Mouse (Mus musculus): ENCODE measurements around the gene Arhgap10.

The Arhgap10 gene

DNA sequence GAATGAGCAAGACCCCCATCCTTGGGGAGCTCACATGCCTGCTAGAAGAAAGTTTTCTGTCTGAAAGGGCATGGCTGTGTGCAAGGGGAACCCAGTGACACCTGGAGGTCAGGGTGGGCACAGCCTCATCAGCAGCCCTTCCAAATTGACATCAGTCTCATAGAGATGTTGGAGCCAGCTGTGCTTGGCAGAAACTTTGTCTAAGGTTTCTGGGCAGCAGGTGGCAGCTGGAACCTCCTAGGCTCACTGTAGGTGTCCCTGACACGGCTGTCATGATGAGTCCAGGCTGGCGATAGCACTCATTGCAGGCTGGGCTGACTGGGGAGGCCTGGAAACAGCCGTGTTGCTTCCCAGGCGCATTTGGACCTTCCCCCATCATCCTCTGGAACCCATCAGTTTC lies 294.6 kb downstream of the Arhgap10 start:
- DNase-seq (ENCODE audit: low spot score in 2 of 2), result no peak

DNA sequence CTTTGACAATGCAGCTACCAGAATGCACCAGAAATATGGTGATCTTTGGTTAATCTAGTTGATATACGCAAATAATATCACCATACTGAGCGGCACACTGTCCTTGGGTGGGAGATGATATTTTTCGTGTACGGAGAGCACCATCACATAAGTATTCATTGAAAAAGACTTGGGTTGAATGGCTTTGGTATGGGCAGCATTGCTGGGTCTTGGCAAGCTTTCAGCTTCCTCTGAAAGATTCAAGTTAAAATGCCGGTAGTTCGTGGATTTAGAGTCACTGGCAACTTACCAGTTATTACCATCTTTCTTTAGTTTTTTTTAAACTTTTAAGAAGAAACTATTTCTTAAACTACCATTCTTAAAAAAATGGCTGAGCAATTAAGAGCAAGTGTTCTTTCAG lies 302.6 kb downstream of the Arhgap10 start:
- DNase-seq (ENCODE audit: low spot score in 2 of 2), result no peak

DNA sequence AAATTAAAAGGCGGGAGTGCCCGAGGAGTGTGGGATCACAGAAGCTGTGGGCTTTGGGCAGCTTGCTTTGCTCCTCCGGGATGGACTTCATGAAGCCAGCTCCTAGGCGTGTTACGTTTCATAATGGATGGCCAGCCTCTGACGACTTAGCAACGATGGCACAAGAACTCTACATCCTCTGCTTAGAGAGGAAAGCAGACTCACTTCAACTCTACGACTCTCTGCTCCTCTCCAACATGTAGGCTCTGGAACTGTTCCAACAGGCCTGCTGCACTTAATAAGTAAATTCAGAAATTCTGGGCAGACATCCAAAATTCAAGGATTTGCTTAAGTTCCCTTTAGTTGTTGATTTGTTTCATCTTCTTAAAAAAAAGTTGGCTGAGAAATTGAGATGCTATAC lies 303.1 kb downstream of the Arhgap10 start:
- DNase-seq (ENCODE audit: low spot score in 2 of 2), result no peak

DNA sequence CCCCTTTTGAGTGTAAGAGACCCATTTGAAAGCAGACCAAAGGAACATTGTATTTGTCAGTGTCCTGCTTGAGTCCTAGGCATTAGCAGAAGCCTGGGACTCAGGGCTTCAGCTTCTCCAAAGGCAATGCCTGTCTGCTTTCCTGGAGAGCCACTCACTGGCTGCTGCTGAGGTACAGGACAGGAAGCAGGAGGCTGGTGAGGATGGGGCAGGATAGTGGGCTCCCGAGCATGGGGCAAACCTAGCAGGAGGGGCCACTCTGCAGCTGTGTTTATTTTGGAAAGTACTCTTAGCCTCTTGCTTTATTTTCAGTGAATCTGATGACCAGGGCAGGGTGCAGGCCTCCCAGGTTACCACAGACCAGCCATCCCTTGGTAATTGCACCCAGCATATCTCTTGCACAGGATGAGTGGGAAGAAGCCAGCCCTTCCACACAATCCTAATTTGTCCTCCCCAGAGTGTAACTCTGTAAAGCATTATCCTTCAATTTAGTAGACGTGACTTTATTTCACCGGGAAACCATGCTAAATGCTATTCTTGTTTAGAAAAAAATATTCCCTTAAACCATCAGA lies 303.8 kb downstream of the Arhgap10 start:
- no peak for DNase-seq (ENCODE audit: low spot score in 2 of 2)

DNA sequence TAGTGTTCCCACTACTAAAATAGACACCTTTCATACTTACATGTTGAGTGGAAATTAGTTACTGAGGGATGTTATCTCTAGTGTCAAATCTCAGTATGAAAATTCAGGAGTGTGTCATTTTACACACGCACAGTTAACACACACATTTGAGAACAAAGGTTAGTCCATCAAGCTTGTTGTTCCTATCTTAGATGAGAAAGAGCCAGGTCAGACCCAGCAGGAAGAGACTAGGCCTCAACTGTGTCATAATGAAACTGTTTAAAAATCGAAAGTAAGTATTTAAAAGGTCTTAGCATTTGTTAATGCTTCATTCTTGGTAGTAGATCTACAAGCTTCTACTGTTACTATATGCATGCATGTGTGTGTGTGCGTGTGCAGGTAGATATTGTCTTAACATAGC lies 308.5 kb downstream of the Arhgap10 start:
- no peak for DNase-seq (ENCODE audit: low spot score in 2 of 2)
